Mouse (Mus musculus): ENCODE data around the gene Gm14408. TPM values are rescaled to one million over a fixed set of nuclear protein-coding genes. Genes with fewer than 3 reads are reported as not detected.

Gm14408 gene
- not detected in 2 replicates for polyA plus RNA-seq (2015; fragmentation: Nextera tagmentation; extraction: Ambion mirVana)

GRCm38 (mm10) chr2:176830840-176831239 lies at the start of gene Gm14408:
Gm14408 (plus strand) TSS chr2:176831140.

GRCm38 (mm10) chr2:176798312-176798711 lies 32.6 kb upstream of the Gm14408 start, which contains the start of gene Gm14295:
Gm14295 (plus strand) TSS chr2:176798612.

Other genes starting within 250 kb of the Gm14408 start
- gene Gm14308, start 194.8 kb upstream of the Gm14408 start, polyA plus RNA-seq (2015; fragmentation: Nextera tagmentation; extraction: Ambion mirVana): 8.3 and 12.1 TPM in 2 replicates
- gene Zfp973, start 160.6 kb upstream of the Gm14408 start, polyA plus RNA-seq (2015; fragmentation: Nextera tagmentation; extraction: Ambion mirVana): 0.67 and 4.9 TPM in 2 replicates
- 8.0 and 11.8 TPM in 2 replicates for gene Gm14305, start 122.8 kb upstream of the Gm14408 start, polyA plus RNA-seq (2015; fragmentation: Nextera tagmentation; extraction: Ambion mirVana)
- 9.3 and 9.8 TPM in 2 replicates for gene Gm14295, start 32.5 kb upstream of the Gm14408 start, polyA plus RNA-seq (2015; fragmentation: Nextera tagmentation; extraction: Ambion mirVana)
- 2.3 and 4.1 TPM in 2 replicates for gene Gm14296, start 96.7 kb downstream of the Gm14408 start, polyA plus RNA-seq (2015; fragmentation: Nextera tagmentation; extraction: Ambion mirVana)
- 4.6 and 4.7 TPM in 2 replicates for gene Gm14419, start 169.8 kb downstream of the Gm14408 start, polyA plus RNA-seq (2015; fragmentation: Nextera tagmentation; extraction: Ambion mirVana)
- gene Gm14401, start 243.2 kb downstream of the Gm14408 start, polyA plus RNA-seq (2015; fragmentation: Nextera tagmentation; extraction: Ambion mirVana): not detected in 2 replicates